Mouse (Mus musculus): ENCODE results near the gene Slc35d3. TPM values are rescaled to one million over a fixed set of nuclear protein-coding genes. Genes with fewer than 3 reads are reported as not detected.

Gene Slc35d3
- 1.3 and 1.4 TPM in 2 replicates for polyA plus RNA-seq (2015; fragmentation: Nextera tagmentation; extraction: Ambion mirVana)

GRCm38 (mm10) chr10:19850998-19851691 is at the start of gene Slc35d3:
Gene Slc35d3, minus strand, starts transcription at chr10:19851459.
- peak; percentile 78 for DNase-seq (ENCODE audit: low spot score)

GRCm38 (mm10) chr10:19900191-19900590 is 48.9 kb upstream of the Slc35d3 start:
- no peak for DNase-seq (ENCODE audit: low spot score)

- peak; percentile 69 for DNase-seq (ENCODE audit: low spot score)
Observed at GRCm38 (mm10) chr10:19893976-19894375, 42.7 kb upstream of the Slc35d3 start.

GRCm38 (mm10) chr10:19893146-19893545 is 41.9 kb upstream of the Slc35d3 start:
- no peak for DNase-seq (ENCODE audit: low spot score)

- peak; percentile 59 for DNase-seq (ENCODE audit: low spot score)
Observed at GRCm38 (mm10) chr10:19891686-19892085, 40.4 kb upstream of the Slc35d3 start.

GRCm38 (mm10) chr10:19889908-19890307 is 38.6 kb upstream of the Slc35d3 start:
- DNase-seq (ENCODE audit: low spot score), result peak; percentile 6

GRCm38 (mm10) chr10:19886249-19886648 is 35.0 kb upstream of the Slc35d3 start:
- DNase-seq (ENCODE audit: low spot score), result peak; percentile 33

GRCm38 (mm10) chr10:19884409-19884808 is 33.1 kb upstream of the Slc35d3 start:
- DNase-seq (ENCODE audit: low spot score), result no peak

GRCm38 (mm10) chr10:19880437-19880836 is 29.2 kb upstream of the Slc35d3 start:
- no peak for DNase-seq (ENCODE audit: low spot score)

- DNase-seq (ENCODE audit: low spot score), result no peak
Observed at GRCm38 (mm10) chr10:19879161-19879560, 27.9 kb upstream of the Slc35d3 start.

- no peak for DNase-seq (ENCODE audit: low spot score)
Observed at GRCm38 (mm10) chr10:19877679-19878078, 26.4 kb upstream of the Slc35d3 start.

GRCm38 (mm10) chr10:19877257-19877656 is 26.0 kb upstream of the Slc35d3 start:
- DNase-seq (ENCODE audit: low spot score), result no peak

GRCm38 (mm10) chr10:19876669-19877068 is 25.4 kb upstream of the Slc35d3 start:
- no peak for DNase-seq (ENCODE audit: low spot score)

- DNase-seq (ENCODE audit: low spot score), result no peak
Observed at GRCm38 (mm10) chr10:19875346-19875745, 24.1 kb upstream of the Slc35d3 start.

GRCm38 (mm10) chr10:19855597-19856306 is 4.5 kb upstream of the Slc35d3 start:
- DNase-seq (ENCODE audit: low spot score), result no peak

GRCm38 (mm10) chr10:19853609-19854008 is 2.4 kb upstream of the Slc35d3 start:
- DNase-seq (ENCODE audit: low spot score), result no peak

- DNase-seq (ENCODE audit: low spot score), result no peak
Observed at GRCm38 (mm10) chr10:19852776-19853175, 1.5 kb upstream of the Slc35d3 start.

- DNase-seq (ENCODE audit: low spot score), result peak; percentile 43
Observed at GRCm38 (mm10) chr10:19850544-19850997, 688 bp downstream of the Slc35d3 start.

GRCm38 (mm10) chr10:19849771-19850365 is 1.4 kb downstream of the Slc35d3 start:
- peak; percentile 44 for DNase-seq (ENCODE audit: low spot score)

- peak; percentile 35 for DNase-seq (ENCODE audit: low spot score)
Observed at GRCm38 (mm10) chr10:19848928-19849770, 2.1 kb downstream of the Slc35d3 start.

- DNase-seq (ENCODE audit: low spot score), result no peak
Observed at GRCm38 (mm10) chr10:19839836-19840235, 11.4 kb downstream of the Slc35d3 start.
